Mouse (Mus musculus) left cerebral cortex, postnatal 25 days (tissue): ENCODE measurements around the gene Sdhaf1. TPM values are rescaled to one million over a fixed set of nuclear protein-coding genes. Genes with fewer than 3 reads are reported as not detected.

ENCODE experiments used
- DNase-seq, 2 experiments: peaks; one replicate each; pipeline ENCODE4 v3.0.0; 2022; ENCODE audit warnings: low spot score in 2 of 2, mixed read lengths in 1 of 2
- intact Hi-C: fragments of 180-260 bp; cut with DNase I; formaldehyde crosslinking; loops from one replicate; pipeline ENCODE4 v1.15.1; 2025
- total RNA-seq, 2 experiments: library from RNA; stranded (reverse); gene quantifications; 2 replicates each; pipeline ENCODE4 v1.2.3; 2021

The Sdhaf1 gene
- total RNA-seq, 2 experiments from 2014 or later = 7.2 to 7.8 TPM

GRCm38 (mm10) chr7:30328379-30328778 lies 4.7 kb upstream of the Sdhaf1 start:
- intact Hi-C loops = no loop called here
- DNase-seq = no peak

GRCm38 (mm10) chr7:30327140-30327539 lies 3.4 kb upstream of the Sdhaf1 start:
- intact Hi-C loops = no loop called here

GRCm38 (mm10) chr7:30326427-30326826 lies 2.7 kb upstream of the Sdhaf1 start:
- no peak for DNase-seq
- intact Hi-C loops = no loop called here

More at GRCm38 (mm10) chr7:30327140-30327539, 3.4 kb upstream of the Sdhaf1 start:
- DNase-seq = no peak

- intact Hi-C loops = no loop called here
- DNase-seq = no peak
These were observed 1.7 kb upstream of the Sdhaf1 start for GRCm38 (mm10) chr7:30325364-30325763.

- DNase-seq = peak; percentile 45 to 91
These were observed 727 bp upstream of the Sdhaf1 start for GRCm38 (mm10) chr7:30324300-30324944.

GRCm38 (mm10) chr7:30322865-30323264 lies 830 bp downstream of the Sdhaf1 start:
- intact Hi-C loops = no loop called here
- DNase-seq = no peak

More at GRCm38 (mm10) chr7:30324300-30324944, 727 bp upstream of the Sdhaf1 start:
- intact Hi-C loops = no loop called here

GRCm38 (mm10) chr7:30322285-30322667 lies 1.4 kb downstream of the Sdhaf1 start:
- intact Hi-C loops = no loop called here
- peak; percentile 98 to 99 for DNase-seq

GRCm38 (mm10) chr7:30321539-30322284 lies 2.0 kb downstream of the Sdhaf1 start, which contains the start of gene E130208F15Rik:
Gene E130208F15Rik (plus strand): TSS chr7:30321740.
- peak; percentile 67 to 86 for DNase-seq
- intact Hi-C loops = no loop called here

GRCm38 (mm10) chr7:30320946-30321345 lies 2.7 kb downstream of the Sdhaf1 start:
- intact Hi-C loops = no loop called here

GRCm38 (mm10) chr7:30318142-30318541 lies 5.6 kb downstream of the Sdhaf1 start:
- intact Hi-C loops = no loop called here
- no peak for DNase-seq

More at GRCm38 (mm10) chr7:30320946-30321345, 2.7 kb downstream of the Sdhaf1 start:
- DNase-seq = no peak

GRCm38 (mm10) chr7:30315559-30316529 lies 7.9 kb downstream of the Sdhaf1 start:
- intact Hi-C loops = no loop called here
- no peak for DNase-seq

- no peak for DNase-seq
- intact Hi-C loops = no loop called here
These were observed 9.0 kb downstream of the Sdhaf1 start, which contains the start of gene Syne4 for GRCm38 (mm10) chr7:30314721-30315155. Gene Syne4 (plus strand): TSS chr7:30314807.

GRCm38 (mm10) chr7:30313666-30314320 lies 9.9 kb downstream of the Sdhaf1 start:
- intact Hi-C loops = no loop called here
- no peak for DNase-seq

- DNase-seq = no peak
- intact Hi-C loops = no loop called here
These were observed 13.6 kb downstream of the Sdhaf1 start for GRCm38 (mm10) chr7:30310136-30310535.

- intact Hi-C loops = no loop called here
- no peak for DNase-seq
These were observed 14.1 kb downstream of the Sdhaf1 start for GRCm38 (mm10) chr7:30309395-30310129.

- intact Hi-C loops = no loop called here
- DNase-seq = peak; percentile 95 to 99
These were observed 15.4 kb downstream of the Sdhaf1 start, which contains the start of gene Alkbh6 for GRCm38 (mm10) chr7:30308076-30309005. Gene Alkbh6 (plus strand): TSS chr7:30308717.

GRCm38 (mm10) chr7:30306083-30306779 lies 17.5 kb downstream of the Sdhaf1 start:
- intact Hi-C loops = no loop called here
- DNase-seq = no peak
